Mouse (Mus musculus): Measurements from ENCODE around the gene Tspear. TPM values are rescaled to one million over a fixed set of nuclear protein-coding genes. Genes with fewer than 3 reads are reported as not detected.
"Not testable (repeated sequence)": the region's sequence is repeated elsewhere in the genome, so short reads cannot be mapped to it uniquely, and the experiment has no call there.

Gene Tspear
- total and polyA plus RNA-seq, 3 experiments, result not detected

GRCm38 (mm10) chr10:77752312-77752711 lies 65.9 kb downstream of the Tspear start:
- H3K9me3 ChIP-seq (replicated peaks); H3K4me1 ChIP-seq (ENCODE audit: insufficient read depth, low read depth, low read length); DNase-seq (ENCODE audit: low spot score); H3K27me3 ChIP-seq (ENCODE audit: insufficient read depth, low read length); H3K4me3 ChIP-seq (ENCODE audit: low read depth, low read length); ATAC-seq (ENCODE audit: extremely low read depth, insufficient number of reproducible peaks, low FRiP score, poor library complexity, severe bottlenecking); H3K36me3 ChIP-seq (replicated peaks): not testable (repeated sequence)

- Histone ChIP-seq H3K27me3 (ENCODE audit: insufficient read depth, low read length) (peaks cover 7% of the 10 kb centered on the region; the same call in 1 of the 2 replicates), H3K9me3 (replicated peaks) (no peaks in the 10 kb centered on the region), H3K4me3 (ENCODE audit: low read depth, low read length) (no peak overlapping the region), H3K4me1 (ENCODE audit: insufficient read depth, low read depth, low read length) (no peaks in the 10 kb centered on the region), H3K36me3 (replicated peaks) (no peaks in the 10 kb centered on the region)
- TF ChIP-seq TAL1 (conservative IDR thresholded peaks at IDR 0.05; ENCODE audit: low read depth, low read length), result no peak
- no peak for TF ChIP-seq POLR2AphosphoS5 (IDR thresholded peaks at IDR 0.05; ENCODE audit: insufficient replicate concordance, low read depth, low read length)
- TF ChIP-seq CTCF (IDR thresholded peaks at IDR 0.05; ENCODE audit: low read depth, low read length), result no peak
- TF ChIP-seq GATA2 (IDR thresholded peaks at IDR 0.05; ENCODE audit: borderline replicate concordance, low read depth, low read length), result no peak
- TF ChIP-seq GATA1 (IDR thresholded peaks at IDR 0.05; ENCODE audit: borderline replicate concordance, low read length), result no peak
- ATAC-seq (ENCODE audit: extremely low read depth, insufficient number of reproducible peaks, low FRiP score, poor library complexity, severe bottlenecking) (no peak), DNase-seq (ENCODE audit: low spot score) (no peak)
Observed at GRCm38 (mm10) chr10:77753448-77753847, 67.1 kb downstream of the Tspear start.

- not testable (repeated sequence) for H3K27me3 ChIP-seq (ENCODE audit: insufficient read depth, low read length); H3K4me3 ChIP-seq (ENCODE audit: low read depth, low read length); DNase-seq (ENCODE audit: low spot score); ATAC-seq (ENCODE audit: extremely low read depth, insufficient number of reproducible peaks, low FRiP score, poor library complexity, severe bottlenecking); H3K9me3 ChIP-seq (replicated peaks); H3K36me3 ChIP-seq (replicated peaks); H3K4me1 ChIP-seq (ENCODE audit: insufficient read depth, low read depth, low read length)
Observed at GRCm38 (mm10) chr10:77759582-77759981, 73.2 kb downstream of the Tspear start, which contains the start of gene Gm3233. Gm3233 (minus strand) TSS chr10:77759682.

- H3K9me3 ChIP-seq (replicated peaks), result no peaks in the 10 kb centered on the region
- ATAC-seq (ENCODE audit: extremely low read depth, insufficient number of reproducible peaks, low FRiP score, poor library complexity, severe bottlenecking), result no peak
- DNase-seq (ENCODE audit: low spot score), result no peak
- H3K36me3 ChIP-seq (replicated peaks), result no peaks in the 10 kb centered on the region
- TF ChIP-seq POLR2AphosphoS5 (IDR thresholded peaks at IDR 0.05; ENCODE audit: insufficient replicate concordance, low read depth, low read length) (no peak), CTCF (IDR thresholded peaks at IDR 0.05; ENCODE audit: low read depth, low read length) (no peak), GATA2 (IDR thresholded peaks at IDR 0.05; ENCODE audit: borderline replicate concordance, low read depth, low read length) (no peak), GATA1 (IDR thresholded peaks at IDR 0.05; ENCODE audit: borderline replicate concordance, low read length) (no peak), TAL1 (conservative IDR thresholded peaks at IDR 0.05; ENCODE audit: low read depth, low read length) (no peak)
- peaks cover 6% of the 10 kb centered on the region; the same call in 1 of the 2 replicates for H3K27me3 ChIP-seq (ENCODE audit: insufficient read depth, low read length)
- no peak overlapping the region for H3K4me3 ChIP-seq (ENCODE audit: low read depth, low read length)
- H3K4me1 ChIP-seq (ENCODE audit: insufficient read depth, low read depth, low read length), result no peaks in the 10 kb centered on the region
Observed at GRCm38 (mm10) chr10:77769727-77770126, 83.4 kb downstream of the Tspear start.

- not testable (repeated sequence) for H3K36me3 ChIP-seq (replicated peaks); DNase-seq (ENCODE audit: low spot score); ATAC-seq (ENCODE audit: extremely low read depth, insufficient number of reproducible peaks, low FRiP score, poor library complexity, severe bottlenecking); H3K4me1 ChIP-seq (ENCODE audit: insufficient read depth, low read depth, low read length); H3K4me3 ChIP-seq (ENCODE audit: low read depth, low read length); H3K27me3 ChIP-seq (ENCODE audit: insufficient read depth, low read length); H3K9me3 ChIP-seq (replicated peaks)
Observed at GRCm38 (mm10) chr10:77771225-77771624, 84.9 kb downstream of the Tspear start, which contains the start of gene Gm3238. Gm3238 (minus strand) TSS chr10:77771325.

GRCm38 (mm10) chr10:77772142-77772541 lies 85.8 kb downstream of the Tspear start:
- H3K4me1 ChIP-seq (ENCODE audit: insufficient read depth, low read depth, low read length); H3K27me3 ChIP-seq (ENCODE audit: insufficient read depth, low read length); H3K9me3 ChIP-seq (replicated peaks); H3K36me3 ChIP-seq (replicated peaks); H3K4me3 ChIP-seq (ENCODE audit: low read depth, low read length); ATAC-seq (ENCODE audit: extremely low read depth, insufficient number of reproducible peaks, low FRiP score, poor library complexity, severe bottlenecking); DNase-seq (ENCODE audit: low spot score): not testable (repeated sequence)

- not testable (repeated sequence) for H3K4me1 ChIP-seq (ENCODE audit: insufficient read depth, low read depth, low read length); H3K9me3 ChIP-seq (replicated peaks); H3K27me3 ChIP-seq (ENCODE audit: insufficient read depth, low read length); DNase-seq (ENCODE audit: low spot score); H3K4me3 ChIP-seq (ENCODE audit: low read depth, low read length); H3K36me3 ChIP-seq (replicated peaks); ATAC-seq (ENCODE audit: extremely low read depth, insufficient number of reproducible peaks, low FRiP score, poor library complexity, severe bottlenecking)
Observed at GRCm38 (mm10) chr10:77776844-77777243, 90.5 kb downstream of the Tspear start, which contains the start of gene Gm7138. Gm7138 (minus strand) TSS chr10:77776944.

- not testable (repeated sequence) for H3K4me3 ChIP-seq (ENCODE audit: low read depth, low read length); H3K9me3 ChIP-seq (replicated peaks); DNase-seq (ENCODE audit: low spot score); H3K4me1 ChIP-seq (ENCODE audit: insufficient read depth, low read depth, low read length); H3K36me3 ChIP-seq (replicated peaks); H3K27me3 ChIP-seq (ENCODE audit: insufficient read depth, low read length); ATAC-seq (ENCODE audit: extremely low read depth, insufficient number of reproducible peaks, low FRiP score, poor library complexity, severe bottlenecking)
Observed at GRCm38 (mm10) chr10:77782442-77782841, 96.1 kb downstream of the Tspear start, which contains the start of gene Gm3250. Gm3250 (minus strand) TSS chr10:77782542.

GRCm38 (mm10) chr10:77783396-77783795 lies 97.0 kb downstream of the Tspear start:
- not testable (repeated sequence) for H3K4me1 ChIP-seq (ENCODE audit: insufficient read depth, low read depth, low read length); ATAC-seq (ENCODE audit: extremely low read depth, insufficient number of reproducible peaks, low FRiP score, poor library complexity, severe bottlenecking); H3K4me3 ChIP-seq (ENCODE audit: low read depth, low read length); DNase-seq (ENCODE audit: low spot score); H3K27me3 ChIP-seq (ENCODE audit: insufficient read depth, low read length); H3K36me3 ChIP-seq (replicated peaks); H3K9me3 ChIP-seq (replicated peaks)

GRCm38 (mm10) chr10:77787876-77788275 lies 101.5 kb downstream of the Tspear start, which contains the start of gene Gm7137:
Gm7137 (minus strand) TSS chr10:77788200.
- H3K4me1 ChIP-seq (ENCODE audit: insufficient read depth, low read depth, low read length); H3K36me3 ChIP-seq (replicated peaks); DNase-seq (ENCODE audit: low spot score); H3K27me3 ChIP-seq (ENCODE audit: insufficient read depth, low read length); H3K9me3 ChIP-seq (replicated peaks); H3K4me3 ChIP-seq (ENCODE audit: low read depth, low read length); ATAC-seq (ENCODE audit: extremely low read depth, insufficient number of reproducible peaks, low FRiP score, poor library complexity, severe bottlenecking): not testable (repeated sequence)
